Mouse (Mus musculus): Measurements from ENCODE around the gene Metrn.

DNA sequence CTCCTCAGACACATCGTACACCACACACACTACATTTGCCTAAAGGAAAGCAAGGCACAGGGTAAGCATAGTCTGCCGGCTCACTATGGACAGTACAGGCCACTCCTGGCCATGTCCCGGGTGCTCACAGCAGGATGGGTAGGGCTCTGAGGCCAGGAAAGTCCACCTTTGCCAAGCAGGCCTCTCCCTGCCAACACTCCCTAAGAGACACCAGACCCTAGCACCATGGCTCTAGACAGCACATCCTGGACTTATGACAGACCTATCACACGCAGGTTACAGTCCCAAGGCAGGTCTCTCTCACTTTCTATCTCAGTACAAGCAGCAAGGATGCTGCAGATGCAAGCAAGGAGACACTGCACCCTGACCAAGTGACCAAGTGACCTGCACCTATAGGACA, 46.2 kb upstream of the Metrn start:
- TF ChIP-seq CTCF (IDR thresholded peaks at IDR 0.05; ENCODE audit: control insufficient read depth, insufficient read depth, low read length) (no peak), POLR2A (IDR thresholded peaks at IDR 0.05; ENCODE audit: borderline replicate concordance, control insufficient read depth, low read depth, low read length) (no peak)

Data from bone marrow, adult 2 months (tissue).